Mouse (Mus musculus) ES-CJ7 (cell line): Measurements from ENCODE around the gene Bcar3.

ENCODE experiments used
- DNase-seq: peaks from one replicate; pipeline ENCODE4 v3.0.0; 2011; ENCODE audit warnings: low read depth, low spot score

Gene Bcar3

GRCm38 (mm10) chr3:122566112-122566511 lies 272.2 kb downstream of the Bcar3 start:
- DNase-seq: no peak

GRCm38 (mm10) chr3:122566549-122566948 lies 272.6 kb downstream of the Bcar3 start:
- DNase-seq: no peak

DNA sequence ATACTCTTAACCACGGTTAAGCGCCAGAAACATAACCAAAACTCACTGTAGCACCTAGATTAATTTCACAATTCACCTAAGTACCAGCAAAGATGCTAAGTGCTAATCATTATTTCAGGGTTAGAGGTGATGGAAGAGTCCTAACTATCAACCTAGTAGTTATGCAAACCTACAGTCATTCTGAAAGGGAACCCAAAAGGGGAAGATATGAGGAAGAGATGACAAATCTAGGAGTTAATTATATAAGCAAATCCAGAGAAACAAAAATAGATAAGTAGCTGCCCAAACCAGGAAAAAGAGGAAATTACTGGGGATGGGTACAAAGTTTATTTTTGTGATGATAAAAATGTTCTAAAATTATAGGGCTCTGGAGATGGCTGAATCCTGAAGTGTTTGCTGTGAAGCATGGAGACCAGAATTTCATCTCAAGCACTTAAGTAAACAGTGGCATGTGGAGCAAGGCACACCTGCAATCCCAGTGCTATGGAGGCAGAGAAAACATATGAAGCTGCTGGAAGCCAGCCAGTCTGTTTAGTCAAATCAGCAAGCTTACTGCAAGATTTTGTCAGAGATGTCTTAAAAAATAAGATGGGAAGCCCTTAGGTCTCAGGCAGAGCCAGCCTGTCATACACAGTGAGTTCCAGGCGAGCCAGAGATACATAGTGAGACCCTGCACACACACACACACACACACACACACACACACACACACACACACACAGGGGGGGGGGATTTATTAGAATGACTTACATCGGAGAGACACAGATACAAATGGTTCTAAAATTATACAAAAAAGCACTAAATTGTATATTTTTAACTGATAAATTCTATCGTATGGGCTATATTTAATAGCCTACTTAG lies 279.7 kb downstream of the Bcar3 start:
- DNase-seq: no peak

DNA sequence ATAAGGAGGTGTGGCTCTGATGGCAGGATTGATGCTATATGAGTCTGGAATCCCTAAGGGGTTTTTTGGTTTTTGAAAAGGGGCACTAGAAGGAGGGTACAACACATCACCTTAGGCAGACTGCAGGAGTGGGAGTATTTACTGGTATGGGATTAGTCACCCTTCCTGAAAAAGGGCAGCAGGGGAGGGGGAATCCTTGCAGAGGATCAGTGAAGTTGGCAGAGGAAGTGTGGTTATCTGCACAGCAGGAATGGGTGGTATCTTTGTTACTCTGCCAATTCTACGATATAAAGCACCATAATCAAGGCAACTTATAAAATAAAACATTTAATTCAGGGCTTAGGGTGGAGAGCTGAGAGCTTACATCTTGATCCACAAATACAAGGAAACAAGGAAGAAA lies 281.0 kb downstream of the Bcar3 start:
- no peak for DNase-seq

GRCm38 (mm10) chr3:122577360-122577759 lies 283.4 kb downstream of the Bcar3 start:
- no peak for DNase-seq
